Mouse (Mus musculus) CH12.LX (cell line): ENCODE measurements around the gene Apobec4. TPM values are rescaled to one million over a fixed set of nuclear protein-coding genes. Genes with fewer than 3 reads are reported as not detected.

Experiments used
- DNase-seq: peaks from one replicate; pipeline ENCODE4 v3.0.0-alpha.2; 2013; ENCODE audit errors: extremely low read depth
- H3K27ac ChIP-seq: 2 replicates; pipeline ENCODE4 v1.5.1; 2012; ENCODE audit warnings: low read depth, mild to moderate bottlenecking, control low read depth, moderate library complexity; ENCODE audit not compliant: insufficient read depth
- H3K27me3 ChIP-seq: replicated peaks from 2 replicates; pipeline ENCODE3; 2012; ENCODE audit warnings: inconsistent platforms
- H3K36me3 ChIP-seq, 2 experiments: replicated peaks in 1 of 2; 2 replicates each; pipeline versions ENCODE3 to v1.6.1; 2012; ENCODE audit warnings: inconsistent platforms in 1 of 2, low read length in 1 of 2, mild to moderate bottlenecking in 1 of 2, mixed read lengths in 1 of 2, moderate library complexity in 1 of 2; ENCODE audit not compliant: control insufficient read depth in 1 of 2, insufficient read depth in 1 of 2
- H3K4me1 ChIP-seq, 2 experiments: 2 replicates each; pipeline ENCODE4 v1.6.1; 2012; ENCODE audit warnings: inconsistent platforms in 1 of 2, moderate library complexity in 1 of 2; ENCODE audit not compliant: insufficient read depth in 2 of 2, control insufficient read depth in 1 of 2
- H3K4me2 ChIP-seq: 2 replicates; pipeline ENCODE4 v1.6.1; 2012; ENCODE audit warnings: low read depth, mild to moderate bottlenecking, control low read depth; ENCODE audit not compliant: poor library complexity, insufficient read depth, severe bottlenecking
- H3K4me3 ChIP-seq, 3 experiments: fragments of 150-350 bp in 1 of 3; sonication (generic) in 1 of 3; replicated peaks in 1 of 3; 2 replicates each; pipeline versions ENCODE3 to v1.5.1; 2011 to 2012; ENCODE audit warnings: low read depth in 2 of 3, low read length in 2 of 3, mild to moderate bottlenecking in 2 of 3, moderate library complexity in 2 of 3, control low read depth in 1 of 3, improper control_type of control experiment in 1 of 3, inconsistent platforms in 1 of 3, mixed read lengths in 1 of 3; ENCODE audit not compliant: poor library complexity in 1 of 3
- H3K79me2 ChIP-seq: replicated peaks from 2 replicates; pipeline ENCODE4 v1.6.1; 2012; ENCODE audit warnings: mild to moderate bottlenecking, moderate library complexity; ENCODE audit not compliant: control insufficient read depth, poor library complexity, insufficient read depth, severe bottlenecking; ENCODE audit errors: extremely low read depth
- H3K9ac ChIP-seq: 2 replicates; pipeline ENCODE4 v1.6.1; 2012; ENCODE audit warnings: low read depth, mild to moderate bottlenecking, control low read depth, moderate library complexity; ENCODE audit not compliant: insufficient read depth
- H3K9me3 ChIP-seq: replicated peaks from 2 replicates; pipeline ENCODE3; 2012; ENCODE audit warnings: low read length, inconsistent platforms, mixed read lengths
- EP300 ChIP-seq: IDR thresholded peaks from 2 replicates; pipeline ENCODE4 v1.6.1; 2011; ENCODE audit warnings: low read length, improper control_type of control experiment
- IRF4 ChIP-seq: IDR thresholded peaks from 2 replicates; pipeline ENCODE4 v1.6.1; 2014; ENCODE audit warnings: low read depth, mild to moderate bottlenecking, inconsistent platforms, low read length, improper control_type of control experiment
- dilution Hi-C: fragments of 300-500 bp; cut with MboI; formaldehyde crosslinking; loops from 2 replicates; pipeline ENCODE4 v1.14.3; 2020; ENCODE audit warnings: low sequenced_read_pairs; ENCODE audit not compliant: extremely low pct_unique_long_range_greater_than_20kb, extremely low pct_ligation_motif_present
- in situ Hi-C: fragments of 300-500 bp; cut with MboI; formaldehyde crosslinking; loops from 3 replicates; pipeline ENCODE4 v1.14.3; 2019; ENCODE audit warnings: low sequenced_read_pairs, low pct_ligation_motif_present, low pct_unique_long_range_greater_than_20kb, mixed read lengths
- polyA plus RNA-seq: library from polyadenylated mRNA; unstranded; fragments of >175 nt; gene quantifications from 2 replicates; pipeline ENCODE4 v1.2.1, GENCODE M21; 2012; ENCODE audit warnings: low read depth; ENCODE audit not compliant: insufficient read length
- total RNA-seq, 2 experiments: library from RNA; depleted of rRNA; stranded (reverse); fragments of 300-350 nt in 1 of 2; fragments of >200 nt in 1 of 2; gene quantifications; 2 replicates each; pipeline ENCODE4 v1.2.3; 2012 to 2014

Apobec4 gene
- total and polyA plus RNA-seq, 3 experiments: not detected

GRCm38 (mm10) chr1:152804907-152805306 is 54.6 kb downstream of the Apobec4 start:
- peaks cover 2 to 7% of the 10 kb centered on the region in 2 experiments for H3K36me3 ChIP-seq
- in situ Hi-C loops: no loop called here
- TF ChIP-seq IRF4 (0 out of 2 replicates have a peak, but pooled peaks have one; percentile 38), EP300 (no peak)
- H3K4me1 ChIP-seq: peaks cover 10 to 30% of the 10 kb centered on the region in 2 experiments
- H3K27me3 ChIP-seq: no peaks in the 10 kb centered on the region
- peaks cover 18% of the 10 kb centered on the region for H3K79me2 ChIP-seq
- H3K27ac ChIP-seq: no peak overlapping the region
- H3K9ac ChIP-seq: no peak overlapping the region
- DNase-seq: no peak
- no peaks in the 10 kb centered on the region for H3K9me3 ChIP-seq
- H3K4me2 ChIP-seq: peak overlapping the region; percentile 1; the same call in 1 of the 2 replicates
- dilution Hi-C loops: no loop called here
- no peak overlapping the region for H3K4me3 ChIP-seq

Other genes starting within 250 kb of the Apobec4 start
- 0.25 and 0.42 TPM in 2 replicates for gene Rgl1, start 15.8 kb downstream of the Apobec4 start, total RNA-seq (2012; rRNA removed)
- 0.68 and 0.74 TPM in 2 replicates for gene Rgl1, start 15.8 kb downstream of the Apobec4 start, total RNA-seq (2014; rRNA removed)
- gene Rgl1, start 15.8 kb downstream of the Apobec4 start, polyA plus RNA-seq: 1.7 and 1.8 TPM in 2 replicates
- gene Arpc5, start 16.0 kb downstream of the Apobec4 start, total RNA-seq (2012; rRNA removed): 125 and 128 TPM in 2 replicates
- gene Arpc5, start 16.0 kb downstream of the Apobec4 start, total RNA-seq (2014; rRNA removed): 399 and 408 TPM in 2 replicates
- gene Arpc5, start 16.0 kb downstream of the Apobec4 start, polyA plus RNA-seq: 232 and 260 TPM in 2 replicates
- 82.5 and 89.2 TPM in 2 replicates for gene Ncf2, start 49.6 kb downstream of the Apobec4 start, total RNA-seq (2012; rRNA removed)
- gene Ncf2, start 49.6 kb downstream of the Apobec4 start, total RNA-seq (2014; rRNA removed): 89.9 and 99.9 TPM in 2 replicates
- gene Ncf2, start 49.6 kb downstream of the Apobec4 start, polyA plus RNA-seq: 82.6 and 85.8 TPM in 2 replicates
- gene Smg7, start 152.1 kb downstream of the Apobec4 start, total RNA-seq (2012; rRNA removed): 23.4 and 24.2 TPM in 2 replicates
- 27.0 and 27.7 TPM in 2 replicates for gene Smg7, start 152.1 kb downstream of the Apobec4 start, total RNA-seq (2014; rRNA removed)
- 43.3 and 55.2 TPM in 2 replicates for gene Smg7, start 152.1 kb downstream of the Apobec4 start, polyA plus RNA-seq
- 0.04 TPM in 1 of 2 replicates, not detected in the other for gene Nmnat2, start 204.4 kb downstream of the Apobec4 start, total RNA-seq (2012; rRNA removed)
- 0.07 and 0.09 TPM in 2 replicates for gene Nmnat2, start 204.4 kb downstream of the Apobec4 start, total RNA-seq (2014; rRNA removed)
- 0.09 and 0.29 TPM in 2 replicates for gene Nmnat2, start 204.4 kb downstream of the Apobec4 start, polyA plus RNA-seq